Mouse (Mus musculus) kidney, embryonic 16.5 days (tissue): ENCODE data around the gene Dok4. TPM values are rescaled to one million over a fixed set of nuclear protein-coding genes. Genes with fewer than 3 reads are reported as not detected.
A peak's percentile ranks its signal among the peaks of the same experiment; 100 is the strongest.
"Not testable (repeated sequence)": the region's sequence is repeated elsewhere in the genome, so short reads cannot be mapped to it uniquely, and the experiment has no call there.

Experiments
- ATAC-seq: fragments of 200-750 bp; cut with Nextera tagmentation; 2 replicates; pipeline ENCODE4 v1.8.0; 2017; ENCODE audit warnings: moderate TSS enrichment; ENCODE audit not compliant: low FRiP score, low TSS enrichment
- H3K27ac ChIP-seq: fragments of 300-500 bp; sonication (generic); 2 replicates; pipeline ENCODE4 v1.5.1; 2014; ENCODE audit warnings: low read length
- H3K27me3 ChIP-seq: fragments of 300-500 bp; sonication (generic); 2 replicates; pipeline ENCODE4 v1.6.1; 2014; ENCODE audit warnings: low read length, control low read depth, mixed read lengths; ENCODE audit not compliant: insufficient read depth
- H3K36me3 ChIP-seq: fragments of 300-500 bp; sonication (generic); 2 replicates; pipeline ENCODE4 v1.6.1; 2014; ENCODE audit warnings: low read length, control low read depth, mixed read lengths; ENCODE audit not compliant: insufficient read depth
- H3K4me1 ChIP-seq: fragments of 300-500 bp; sonication (generic); 2 replicates; pipeline ENCODE4 v1.6.1; 2014; ENCODE audit warnings: low read length, control low read depth, mixed read lengths; ENCODE audit not compliant: insufficient read depth
- H3K4me2 ChIP-seq: fragments of 300-500 bp; sonication (generic); replicated peaks from 2 replicates; pipeline ENCODE4 v1.6.1; 2014; ENCODE audit warnings: low read depth, low read length
- H3K4me3 ChIP-seq: fragments of 300-500 bp; sonication (generic); 2 replicates; pipeline ENCODE4 v1.5.1; 2014; ENCODE audit warnings: mild to moderate bottlenecking, low read length
- H3K9ac ChIP-seq: fragments of 300-500 bp; sonication (generic); replicated peaks from 2 replicates; pipeline ENCODE4 v1.6.1; 2014; ENCODE audit warnings: low read length
- H3K9me3 ChIP-seq: fragments of 300-500 bp; sonication (generic); 2 replicates; pipeline ENCODE4 v1.6.1; 2016; ENCODE audit warnings: low read length, control low read depth
- WGBS: fragments of 180-500 bp; shearing (Covaris S2); extraction: QIAGEN DNeasy Blood & Tissue Kit; methylation state at CpG from one replicate; pipeline ENCODE4 v1.1.7; 2014; 5-methylcytosine and 5-hydroxymethylcytosine counted together
- polyA plus RNA-seq: library from polyadenylated mRNA; unstranded; fragments of >200 nt; fragmentation: Nextera tagmentation; extraction: Ambion mirVana; gene quantifications from 2 replicates; pipeline ENCODE4 v1.2.1, GENCODE M21; 2015

Dok4 gene
- polyA plus RNA-seq, 1 experiment from 2014 or later = 39.3 TPM

- not testable (repeated sequence) for ATAC-seq, H3K4me2 ChIP-seq, H3K4me3 ChIP-seq, H3K9me3 ChIP-seq, H3K27ac ChIP-seq, H3K36me3 ChIP-seq, H3K9ac ChIP-seq, H3K27me3 ChIP-seq
- 92% methylated on average over 13 of the region's 13 CpGs for WGBS
- H3K4me1 ChIP-seq = peaks cover 23% of the 10 kb centered on the region
These were observed 40.4 kb downstream of the Dok4 start for GRCm38 (mm10) chr8:94835751-94836150.

- WGBS = 49% methylated on average over 7 of the region's 7 CpGs
- H3K4me2 ChIP-seq, H3K27ac ChIP-seq, H3K9ac ChIP-seq, H3K9me3 ChIP-seq, H3K27me3 ChIP-seq, ATAC-seq, H3K4me3 ChIP-seq: not testable (repeated sequence)
- peaks cover 20% of the 10 kb centered on the region for H3K4me1 ChIP-seq
- peaks cover 22% of the 10 kb centered on the region for H3K36me3 ChIP-seq
These were observed 42.2 kb downstream of the Dok4 start for GRCm38 (mm10) chr8:94833901-94834405.

GRCm38 (mm10) chr8:94828284-94828683, 47.8 kb downstream of the Dok4 start:
- Histone ChIP-seq H3K9me3 (0 out of 2 replicates have a peak, but pooled peaks cover 2% of the 10 kb centered on the region), H3K27me3 (no peaks in the 10 kb centered on the region), H3K4me1 (0 out of 2 replicates have a peak, but pooled peaks cover under 1% of the 10 kb centered on the region), H3K4me2 (no peak overlapping the region), H3K36me3 (peaks cover 48% of the 10 kb centered on the region), H3K9ac (no peak overlapping the region), H3K27ac (no peak overlapping the region), H3K4me3 (no peak overlapping the region)
- 86% methylated on average over 6 of the region's 6 CpGs for WGBS
- no peak for ATAC-seq

- Histone ChIP-seq H3K27me3 (no peaks in the 10 kb centered on the region), H3K4me2 (no peak overlapping the region), H3K27ac (no peak overlapping the region), H3K4me1 (peaks cover 5% of the 10 kb centered on the region; the same call in 1 of the 2 replicates), H3K4me3 (no peak overlapping the region), H3K9me3 (0 out of 2 replicates have a peak, but pooled peaks cover 2% of the 10 kb centered on the region), H3K9ac (no peak overlapping the region), H3K36me3 (peaks cover 40% of the 10 kb centered on the region)
- no peak for ATAC-seq
- 94% methylated on average over 5 of the region's 5 CpGs for whole genome bisulfite sequencing
These were observed 49.9 kb downstream of the Dok4 start for GRCm38 (mm10) chr8:94826210-94826609.

GRCm38 (mm10) chr8:94825170-94825569, 51.0 kb downstream of the Dok4 start:
- Histone ChIP-seq H3K4me2 (no peak overlapping the region), H3K4me3 (no peak overlapping the region), H3K27ac (no peak overlapping the region), H3K4me1 (peaks cover 5% of the 10 kb centered on the region; the same call in 1 of the 2 replicates), H3K9me3 (0 out of 2 replicates have a peak, but pooled peaks cover 2% of the 10 kb centered on the region), H3K36me3 (peaks cover 33% of the 10 kb centered on the region), H3K27me3 (no peaks in the 10 kb centered on the region), H3K9ac (no peak overlapping the region)
- 91% methylated on average over 6 of the region's 6 CpGs for WGBS
- no peak for ATAC-seq

- Histone ChIP-seq H3K27ac (no peak overlapping the region), H3K4me1 (peaks cover 5% of the 10 kb centered on the region; the same call in 1 of the 2 replicates), H3K9ac (0 out of 2 replicates have a peak overlapping the region, but pooled peaks have one; percentile 35), H3K27me3 (no peaks in the 10 kb centered on the region), H3K9me3 (no peaks in the 10 kb centered on the region), H3K4me3 (no peak overlapping the region), H3K36me3 (peaks cover 21% of the 10 kb centered on the region; the same call in 1 of the 2 replicates), H3K4me2 (peak overlapping the region; percentile 30; the same call in 1 of the 2 replicates)
- peak; percentile 86 for ATAC-seq
- WGBS = 37% methylated on average over 23 of the region's 23 CpGs
These were observed 53.2 kb downstream of the Dok4 start for GRCm38 (mm10) chr8:94822637-94823560.

- no peak overlapping the region for H3K4me3 ChIP-seq
- H3K27ac ChIP-seq = no peak overlapping the region
- H3K27me3 ChIP-seq = no peaks in the 10 kb centered on the region
- peaks cover 5% of the 10 kb centered on the region; the same call in 1 of the 2 replicates for H3K4me1 ChIP-seq
- H3K9ac ChIP-seq = no peak overlapping the region
- 92% methylated on average over 2 of the region's 2 CpGs for WGBS
- no peaks in the 10 kb centered on the region for H3K9me3 ChIP-seq
- no peak for ATAC-seq
- peaks cover 12% of the 10 kb centered on the region; the same call in 1 of the 2 replicates for H3K36me3 ChIP-seq
- no peak overlapping the region for H3K4me2 ChIP-seq
These were observed 54.7 kb downstream of the Dok4 start for GRCm38 (mm10) chr8:94821381-94821780.

- no peak overlapping the region for H3K27ac ChIP-seq
- peaks cover 6% of the 10 kb centered on the region; the same call in 1 of the 2 replicates for H3K36me3 ChIP-seq
- H3K4me2 ChIP-seq = no peak overlapping the region
- H3K9ac ChIP-seq = no peak overlapping the region
- WGBS = 84% methylated on average over 7 of the region's 7 CpGs
- H3K4me3 ChIP-seq = no peak overlapping the region
- H3K27me3 ChIP-seq = no peaks in the 10 kb centered on the region
- no peak for ATAC-seq
- peaks cover 5% of the 10 kb centered on the region; the same call in 1 of the 2 replicates for H3K4me1 ChIP-seq
- H3K9me3 ChIP-seq = no peaks in the 10 kb centered on the region
These were observed 55.6 kb downstream of the Dok4 start for GRCm38 (mm10) chr8:94820553-94820952.

- ATAC-seq = no peak
- Histone ChIP-seq H3K36me3 (peaks cover 3% of the 10 kb centered on the region; the same call in 1 of the 2 replicates), H3K27ac (no peak overlapping the region), H3K9ac (no peak overlapping the region), H3K4me1 (peaks cover 5% of the 10 kb centered on the region; the same call in 1 of the 2 replicates), H3K27me3 (no peaks in the 10 kb centered on the region), H3K4me3 (no peak overlapping the region), H3K9me3 (no peaks in the 10 kb centered on the region), H3K4me2 (no peak overlapping the region)
- 81% methylated on average over 6 of the region's 6 CpGs for WGBS
These were observed 56.4 kb downstream of the Dok4 start for GRCm38 (mm10) chr8:94819671-94820179.
